ENCODE assay signal across 2 mouse cellular contexts in the genomic region with DNA sequence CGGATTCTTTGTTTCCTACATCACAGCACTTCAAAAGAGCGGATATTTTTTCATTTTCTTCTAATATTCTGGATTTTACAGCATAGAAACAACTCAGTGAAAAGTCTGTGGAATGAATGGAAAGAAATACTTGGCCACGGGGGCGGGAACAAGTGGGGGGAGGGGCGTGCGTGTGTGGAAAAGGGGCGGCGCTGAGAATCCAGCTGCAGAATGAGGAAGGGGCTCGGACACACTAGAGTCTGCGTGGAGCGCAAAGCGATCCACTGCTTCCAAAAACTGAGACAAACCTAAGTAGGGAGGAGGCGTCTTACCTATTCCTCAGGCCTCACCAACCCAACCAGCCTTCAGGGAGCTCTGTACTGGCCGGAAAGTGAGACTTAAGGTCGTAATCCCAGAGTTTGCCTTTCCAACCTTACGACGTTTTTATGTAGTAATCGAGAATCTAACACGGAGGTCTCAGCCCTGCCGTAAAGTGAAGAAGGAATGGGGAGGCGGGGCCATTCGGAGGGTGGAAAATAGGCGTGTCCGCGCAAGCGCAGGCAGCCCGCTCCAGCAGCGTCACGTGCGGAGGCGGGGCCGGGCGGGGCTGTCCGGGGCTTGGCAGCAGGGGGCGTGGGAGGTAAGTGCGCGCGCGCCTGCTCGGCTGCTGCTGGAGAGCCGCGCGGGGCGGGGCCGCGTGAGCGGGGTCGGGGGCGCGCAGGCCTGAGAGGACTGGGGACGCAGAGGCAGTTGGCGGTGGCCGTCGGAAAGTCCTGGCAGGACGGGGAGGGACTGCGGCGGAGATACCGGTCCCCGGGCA.
TF ChIP-seq lines count a peak whose summit lies in the region.

A gene (minus strand): TSS at position 444 of the 799 bp plus-strand sequence.
A gene (plus strand): TSS at position 630 of the 799 bp plus-strand sequence.

TF ChIP-seq in C2C12, 6 proteins besides CTCF, POLR2A, EP300 and RAD21 (continued from another document):
- no peak for TF ChIP-seq FOSL1 (IDR thresholded peaks at IDR 0.05; ENCODE audit: insufficient read depth, low read length, poor library complexity, severe bottlenecking)
- TF ChIP-seq MYOG (IDR thresholded peaks at IDR 0.05; ENCODE audit: control insufficient read depth, extremely low read depth, insufficient read length): no peak

TF ChIP-seq in myocyte, 11 proteins besides CTCF, POLR2A, EP300 and RAD21 (continued from another document):
- no peak for TF ChIP-seq TCF12 (IDR thresholded peaks at IDR 0.05; ENCODE audit: insufficient read depth, poor library complexity, severe bottlenecking)
- TF ChIP-seq SRF (IDR thresholded peaks at IDR 0.05; ENCODE audit: control insufficient read depth, insufficient read length, low read depth): no peak
- TF ChIP-seq MYOD1 (IDR thresholded peaks at IDR 0.05; ENCODE audit: control insufficient read depth in 1 of 3, insufficient read length in 2 of 3, low read depth in 2 of 3): peak in 1 of 3 experiments; percentile 28
